Mouse (Mus musculus) heart, adult 18-20 months (tissue): ENCODE results near the gene Hspb7. TPM values are rescaled to one million over a fixed set of nuclear protein-coding genes. Genes with fewer than 3 reads are reported as not detected.
A peak's percentile ranks its signal among the peaks of the same experiment; 100 is the strongest.

ENCODE experiments used
- DNase-seq, 2 experiments: peaks; one replicate each; pipeline ENCODE4 v3.0.0; 2021 to 2022; ENCODE audit warnings: mixed read lengths in 1 of 2
- total RNA-seq, 2 experiments: library from RNA; stranded (reverse); gene quantifications; 2 replicates each; pipeline ENCODE4 v1.2.3; 2021

Hspb7 gene
- total RNA-seq, 2 experiments from 2014 or later = 1,275 to 1,343 TPM

GRCm38 (mm10) chr4:141444451-141445327, 24.1 kb downstream of the Hspb7 start, which contains the start of gene Zbtb17:
Gene Zbtb17 (plus strand): TSS chr4:141444654.
- DNase-seq = peak; percentile 92 to 93

- DNase-seq = no peak
Observed at GRCm38 (mm10) chr4:141445328-141445720, 24.7 kb downstream of the Hspb7 start.

- DNase-seq = no peak
Observed at GRCm38 (mm10) chr4:141446211-141446610, 25.6 kb downstream of the Hspb7 start.

GRCm38 (mm10) chr4:141451251-141451650, 30.7 kb downstream of the Hspb7 start:
- no peak for DNase-seq

- peak in 1 of 2 experiments; percentile 43 for DNase-seq
Observed at GRCm38 (mm10) chr4:141451916-141452450, 31.4 kb downstream of the Hspb7 start.

- peak in 1 of 2 experiments; percentile 46 for DNase-seq
Observed at GRCm38 (mm10) chr4:141454581-141455350, 34.2 kb downstream of the Hspb7 start.

GRCm38 (mm10) chr4:141455526-141455925, 34.9 kb downstream of the Hspb7 start:
- no peak for DNase-seq

GRCm38 (mm10) chr4:141456193-141456938, 35.8 kb downstream of the Hspb7 start:
- DNase-seq = no peak

GRCm38 (mm10) chr4:141458236-141458635, 37.7 kb downstream of the Hspb7 start:
- DNase-seq = peak; percentile 53 to 76

- DNase-seq = no peak
Observed at GRCm38 (mm10) chr4:141458888-141459287, 38.3 kb downstream of the Hspb7 start.

GRCm38 (mm10) chr4:141459766-141460165, 39.2 kb downstream of the Hspb7 start:
- no peak for DNase-seq

GRCm38 (mm10) chr4:141460481-141460880, 39.9 kb downstream of the Hspb7 start:
- no peak for DNase-seq

GRCm38 (mm10) chr4:141461088-141461487, 40.5 kb downstream of the Hspb7 start:
- no peak for DNase-seq

GRCm38 (mm10) chr4:141461576-141461975, 41.0 kb downstream of the Hspb7 start:
- DNase-seq = no peak

- no peak for DNase-seq
Observed at GRCm38 (mm10) chr4:141463472-141463871, 42.9 kb downstream of the Hspb7 start.

- no peak for DNase-seq
Observed at GRCm38 (mm10) chr4:141464722-141465121, 44.1 kb downstream of the Hspb7 start.

GRCm38 (mm10) chr4:141465512-141466288, 45.1 kb downstream of the Hspb7 start:
- no peak for DNase-seq

GRCm38 (mm10) chr4:141466289-141466795, 45.8 kb downstream of the Hspb7 start:
- no peak for DNase-seq

GRCm38 (mm10) chr4:141466844-141467580, 46.4 kb downstream of the Hspb7 start:
- no peak for DNase-seq

GRCm38 (mm10) chr4:141467581-141467927, 47.0 kb downstream of the Hspb7 start:
- no peak for DNase-seq
